Mouse (Mus musculus) intestine, embryonic 16.5 days (tissue): Measurements from ENCODE around the gene Olfr71. TPM values are rescaled to one million over a fixed set of nuclear protein-coding genes. Genes with fewer than 3 reads are reported as not detected.

ENCODE experiments used
- ATAC-seq: fragments of 200-750 bp; cut with Nextera tagmentation; 2 replicates; pipeline ENCODE4 v1.8.0; 2017; ENCODE audit warnings: moderate TSS enrichment, moderate library complexity
- H3K27ac ChIP-seq: fragments of 300-500 bp; sonication (generic); 2 replicates; pipeline ENCODE4 v1.5.1; 2014; ENCODE audit warnings: mild to moderate bottlenecking, low read length
- H3K27me3 ChIP-seq: fragments of 300-500 bp; sonication (generic); replicated peaks from 2 replicates; pipeline ENCODE4 v1.6.1; 2014; ENCODE audit warnings: low read length, control low read depth, mixed read lengths; ENCODE audit not compliant: control insufficient read depth, insufficient read depth
- H3K36me3 ChIP-seq: fragments of 300-500 bp; sonication (generic); 2 replicates; pipeline ENCODE4 v1.6.1; 2014; ENCODE audit warnings: low read length, control low read depth; ENCODE audit not compliant: control insufficient read depth, insufficient read depth
- H3K4me1 ChIP-seq: fragments of 300-500 bp; sonication (generic); 2 replicates; pipeline ENCODE4 v1.6.1; 2014; ENCODE audit warnings: low read length, control low read depth, mixed read lengths; ENCODE audit not compliant: control insufficient read depth, insufficient read depth
- H3K4me2 ChIP-seq: fragments of 300-500 bp; sonication (generic); 2 replicates; pipeline ENCODE4 v1.6.1; 2014; ENCODE audit warnings: low read depth, low read length, control low read depth
- H3K4me3 ChIP-seq: fragments of 300-500 bp; sonication (generic); 2 replicates; pipeline ENCODE4 v1.5.1; 2014; ENCODE audit warnings: mild to moderate bottlenecking, low read length
- H3K9ac ChIP-seq: fragments of 300-500 bp; sonication (generic); 2 replicates; pipeline ENCODE4 v1.6.1; 2014; ENCODE audit warnings: low read depth, low read length
- H3K9me3 ChIP-seq: fragments of 300-500 bp; sonication (generic); 2 replicates; pipeline ENCODE4 v1.6.1; 2016; ENCODE audit warnings: low read length, control low read depth; ENCODE audit not compliant: control insufficient read depth
- WGBS: fragments of 180-500 bp; shearing (Covaris S2); extraction: QIAGEN DNeasy Blood & Tissue Kit; methylation state at CpG from one replicate; pipeline ENCODE4 v1.1.7; 2014; 5-methylcytosine and 5-hydroxymethylcytosine counted together
- polyA plus RNA-seq: library from polyadenylated mRNA; unstranded; fragments of >200 nt; fragmentation: Nextera tagmentation; extraction: Ambion mirVana; gene quantifications from 2 replicates; pipeline ENCODE4 v1.2.1, GENCODE M21; 2015

Olfr71 gene
- polyA plus RNA-seq, 1 experiment from 2014 or later, result not detected

- no peak overlapping the region for H3K4me2 ChIP-seq
- 86% methylated on average over 4 of the region's 4 CpGs for WGBS
- no peaks in the 10 kb centered on the region for H3K36me3 ChIP-seq
- no peak overlapping the region for H3K4me3 ChIP-seq
- no peaks in the 10 kb centered on the region for H3K27me3 ChIP-seq
- H3K4me1 ChIP-seq, result peaks cover 11% of the 10 kb centered on the region
- no peak overlapping the region for H3K9ac ChIP-seq
- H3K27ac ChIP-seq, result no peak overlapping the region
- ATAC-seq, result no peak
- H3K9me3 ChIP-seq, result no peaks in the 10 kb centered on the region
Measured at GRCm38 (mm10) chr4:43722191-43722590, 12.1 kb upstream of the Olfr71 start.

DNA sequence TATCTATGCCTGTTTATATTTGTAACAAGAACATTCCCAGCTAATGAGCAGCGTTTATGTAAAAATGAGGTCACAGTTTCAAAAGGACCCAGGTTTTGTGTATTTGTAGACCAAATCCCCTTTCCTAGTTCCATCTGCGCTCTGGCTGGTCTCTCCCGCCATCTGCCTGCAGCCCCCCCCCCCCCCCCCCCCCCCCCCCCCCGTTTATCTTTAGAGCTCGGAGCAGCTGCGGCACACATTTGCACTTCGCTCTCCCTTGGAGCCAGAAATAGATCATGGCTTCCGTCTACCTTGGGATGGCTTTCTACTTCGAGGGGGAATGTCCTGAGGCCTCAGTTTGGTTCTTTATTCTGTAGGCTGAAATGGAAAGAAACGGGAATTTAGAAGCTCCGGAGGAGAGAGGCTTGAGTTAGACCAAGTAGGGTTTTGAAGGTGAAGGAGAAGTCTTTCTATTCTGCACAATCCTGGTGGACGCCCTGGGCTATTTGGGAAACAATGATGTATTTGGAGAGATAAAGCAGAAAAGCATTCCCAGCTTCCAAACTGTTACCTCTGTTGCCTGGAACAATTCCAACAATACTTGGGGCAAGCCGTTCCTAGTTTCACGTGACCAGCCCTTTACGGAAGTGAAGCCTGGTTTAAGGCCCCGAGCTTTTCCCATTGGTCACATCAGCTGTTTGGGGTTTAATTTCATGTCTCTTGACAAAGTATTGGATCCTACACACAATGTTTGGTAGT is 10.6 kb upstream of the Olfr71 start:
- Histone ChIP-seq H3K4me3 (no peak overlapping the region), H3K4me1 (peaks cover 2% of the 10 kb centered on the region; the same call in 1 of the 2 replicates), H3K36me3 (no peaks in the 10 kb centered on the region), H3K4me2 (no peak overlapping the region), H3K27ac (peak overlapping the region; percentile 45; the same call in 1 of the 2 replicates), H3K27me3 (no peaks in the 10 kb centered on the region), H3K9ac (no peak overlapping the region), H3K9me3 (no peaks in the 10 kb centered on the region)
- 41% methylated on average over 15 of the region's 16 CpGs for WGBS
- ATAC-seq, result no peak

DNA sequence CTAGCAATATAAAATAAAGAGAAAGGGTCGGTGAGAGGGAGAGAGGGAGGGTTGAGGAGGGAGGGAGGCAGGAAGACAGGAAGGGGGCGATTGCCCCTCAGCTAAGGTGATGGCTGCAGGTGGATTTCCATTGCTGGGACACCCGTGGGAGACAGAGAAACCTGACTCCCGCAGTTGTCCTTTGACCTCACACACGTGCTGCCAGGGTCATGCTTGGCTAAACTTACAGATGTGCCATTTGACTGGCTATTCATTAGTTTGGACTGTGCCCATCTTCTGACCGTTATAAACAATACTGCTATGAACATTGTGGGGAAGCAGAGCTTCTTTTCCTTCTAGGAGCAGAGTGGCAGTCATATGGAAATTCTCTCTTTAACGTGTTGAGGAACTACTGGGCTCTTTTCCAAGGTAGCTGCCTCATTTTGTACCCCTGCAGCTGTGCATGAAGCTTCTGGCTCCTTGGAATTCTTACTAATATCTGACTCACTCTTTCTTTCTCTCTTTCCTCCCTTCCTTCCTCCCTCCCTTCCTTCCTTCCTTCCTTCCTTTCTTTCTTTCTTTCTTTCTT is 3.7 kb upstream of the Olfr71 start:
- 37% methylated on average over 7 of the region's 7 CpGs for WGBS
- Histone ChIP-seq H3K36me3 (no peaks in the 10 kb centered on the region), H3K9me3 (no peaks in the 10 kb centered on the region), H3K4me1 (no peaks in the 10 kb centered on the region), H3K27me3 (peaks cover 5% of the 10 kb centered on the region; the same call in 1 of the 2 replicates), H3K27ac (no peak overlapping the region), H3K4me2 (no peak overlapping the region), H3K4me3 (no peak overlapping the region), H3K9ac (no peak overlapping the region)
- ATAC-seq, result no peak

DNA sequence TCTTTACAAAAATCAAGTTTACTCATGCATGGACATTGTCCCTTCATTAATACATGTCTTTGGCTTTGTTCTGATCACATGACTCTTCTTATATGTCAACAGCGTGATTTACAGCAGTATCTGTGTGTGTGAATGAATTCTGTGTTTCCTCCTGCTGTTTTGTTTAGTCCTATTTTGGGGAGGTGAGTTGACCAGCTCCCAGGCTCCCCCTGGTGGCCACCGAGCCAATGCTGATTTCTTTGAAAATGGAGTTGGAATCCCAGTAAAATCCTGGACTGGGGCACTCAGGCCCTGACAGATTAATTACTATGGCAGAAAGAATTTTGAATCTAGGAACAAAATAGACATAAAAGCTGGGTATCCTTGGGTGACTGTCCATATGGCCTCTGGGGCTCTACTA is 1.8 kb upstream of the Olfr71 start:
- H3K9ac ChIP-seq, result no peak overlapping the region
- H3K36me3 ChIP-seq, result no peaks in the 10 kb centered on the region
- H3K4me2 ChIP-seq, result no peak overlapping the region
- H3K4me3 ChIP-seq, result no peak overlapping the region
- H3K4me1 ChIP-seq, result no peaks in the 10 kb centered on the region
- WGBS, result 4% methylated on average over 2 of the region's 2 CpGs
- no peak overlapping the region for H3K27ac ChIP-seq
- H3K27me3 ChIP-seq, result peaks cover 5% of the 10 kb centered on the region; the same call in 1 of the 2 replicates
- no peak for ATAC-seq
- no peaks in the 10 kb centered on the region for H3K9me3 ChIP-seq

GRCm38 (mm10) chr4:43705991-43706390 is 4.1 kb downstream of the Olfr71 start:
- ATAC-seq, result no peak
- WGBS, result 70% methylated on average over 13 of the region's 13 CpGs
- no peak overlapping the region for H3K4me3 ChIP-seq
- H3K27ac ChIP-seq, result no peak overlapping the region
- H3K4me2 ChIP-seq, result no peak overlapping the region
- no peaks in the 10 kb centered on the region for H3K27me3 ChIP-seq
- no peak overlapping the region for H3K9ac ChIP-seq
- H3K9me3 ChIP-seq, result no peaks in the 10 kb centered on the region
- H3K36me3 ChIP-seq, result no peaks in the 10 kb centered on the region
- no peaks in the 10 kb centered on the region for H3K4me1 ChIP-seq

- H3K27me3 ChIP-seq, result no peaks in the 10 kb centered on the region
- H3K4me3 ChIP-seq, result no peak overlapping the region
- no peak for ATAC-seq
- H3K4me2 ChIP-seq, result no peak overlapping the region
- no peaks in the 10 kb centered on the region for H3K36me3 ChIP-seq
- no peak overlapping the region for H3K9ac ChIP-seq
- no peaks in the 10 kb centered on the region for H3K4me1 ChIP-seq
- no peak overlapping the region for H3K27ac ChIP-seq
- H3K9me3 ChIP-seq, result no peaks in the 10 kb centered on the region
- WGBS, result 65% methylated on average over 8 of the region's 8 CpGs
Measured at GRCm38 (mm10) chr4:43703851-43704250, 6.2 kb downstream of the Olfr71 start.

GRCm38 (mm10) chr4:43703439-43703838 is 6.6 kb downstream of the Olfr71 start:
- no peak overlapping the region for H3K4me2 ChIP-seq
- no peaks in the 10 kb centered on the region for H3K27me3 ChIP-seq
- no peaks in the 10 kb centered on the region for H3K36me3 ChIP-seq
- WGBS, result 72% methylated on average over 6 of the region's 6 CpGs
- H3K4me1 ChIP-seq, result no peaks in the 10 kb centered on the region
- ATAC-seq, result no peak
- H3K27ac ChIP-seq, result no peak overlapping the region
- H3K9me3 ChIP-seq, result no peaks in the 10 kb centered on the region
- H3K4me3 ChIP-seq, result no peak overlapping the region
- no peak overlapping the region for H3K9ac ChIP-seq

- H3K36me3 ChIP-seq, result no peaks in the 10 kb centered on the region
- H3K4me3 ChIP-seq, result no peak within 1 kb of the TSS
- H3K4me2 ChIP-seq, result no peak within 1 kb of the TSS
- no peaks in the 10 kb centered on the region for H3K9me3 ChIP-seq
- H3K4me1 ChIP-seq, result 0 out of 2 replicates have a peak, but pooled peaks cover under 1% of the 10 kb centered on the region
- 78% methylated on average over 6 of the region's 6 CpGs for WGBS
- H3K27ac ChIP-seq, result no peak within 1 kb of the TSS
- no peak within 1 kb of the TSS for H3K9ac ChIP-seq
- no peaks in the 10 kb centered on the region for H3K27me3 ChIP-seq
- ATAC-seq, result no peak
Measured at GRCm38 (mm10) chr4:43700707-43701106, 9.3 kb downstream of the Olfr71 start, which contains the start of gene Olfr70. TSS of gene Olfr70 (minus strand) at chr4:43700807.

- no peak overlapping the region for H3K27ac ChIP-seq
- H3K36me3 ChIP-seq, result no peaks in the 10 kb centered on the region
- 90% methylated on average over 13 of the region's 13 CpGs for WGBS
- no peak for ATAC-seq
- no peak overlapping the region for H3K4me3 ChIP-seq
- H3K27me3 ChIP-seq, result no peaks in the 10 kb centered on the region
- H3K9ac ChIP-seq, result no peak overlapping the region
- H3K4me1 ChIP-seq, result peaks cover 7% of the 10 kb centered on the region; the same call in 1 of the 2 replicates
- no peaks in the 10 kb centered on the region for H3K9me3 ChIP-seq
- no peak overlapping the region for H3K4me2 ChIP-seq
Measured at GRCm38 (mm10) chr4:43696561-43696960, 13.5 kb downstream of the Olfr71 start.
